Mouse (Mus musculus): ENCODE measurements around the gene Il4i1.
A peak's percentile ranks its signal among the peaks of the same experiment; 100 is the strongest.

Gene Il4i1

GRCm38 (mm10) chr7:44849416-44850111 is 33.4 kb downstream of the Il4i1 start:
- DNase-seq = peak; percentile 87

DNA sequence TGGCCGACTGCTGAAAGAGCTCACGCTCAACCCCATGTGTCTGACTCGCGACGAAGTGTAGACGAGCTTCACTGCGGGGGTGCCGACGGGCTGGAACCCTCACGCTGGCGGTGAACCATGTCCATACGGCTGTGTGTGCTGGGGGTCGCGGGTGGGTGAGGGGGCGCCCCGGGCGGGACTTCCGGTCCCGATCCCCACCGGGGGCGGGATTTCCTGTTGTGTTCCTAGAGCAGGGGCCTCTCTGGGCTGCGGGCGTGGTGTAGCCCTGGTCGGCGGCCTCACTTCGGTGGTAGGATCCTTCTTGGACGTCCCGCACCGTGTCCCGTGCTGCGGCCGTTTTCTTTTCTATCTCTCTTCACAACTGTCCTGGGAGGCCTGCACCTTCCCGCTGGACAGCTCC is 34.0 kb downstream of the Il4i1 start:
- peak; percentile 69 to 76 for DNase-seq

- no peak for DNase-seq
These were observed 34.8 kb downstream of the Il4i1 start for GRCm38 (mm10) chr7:44850789-44851624.

DNA sequence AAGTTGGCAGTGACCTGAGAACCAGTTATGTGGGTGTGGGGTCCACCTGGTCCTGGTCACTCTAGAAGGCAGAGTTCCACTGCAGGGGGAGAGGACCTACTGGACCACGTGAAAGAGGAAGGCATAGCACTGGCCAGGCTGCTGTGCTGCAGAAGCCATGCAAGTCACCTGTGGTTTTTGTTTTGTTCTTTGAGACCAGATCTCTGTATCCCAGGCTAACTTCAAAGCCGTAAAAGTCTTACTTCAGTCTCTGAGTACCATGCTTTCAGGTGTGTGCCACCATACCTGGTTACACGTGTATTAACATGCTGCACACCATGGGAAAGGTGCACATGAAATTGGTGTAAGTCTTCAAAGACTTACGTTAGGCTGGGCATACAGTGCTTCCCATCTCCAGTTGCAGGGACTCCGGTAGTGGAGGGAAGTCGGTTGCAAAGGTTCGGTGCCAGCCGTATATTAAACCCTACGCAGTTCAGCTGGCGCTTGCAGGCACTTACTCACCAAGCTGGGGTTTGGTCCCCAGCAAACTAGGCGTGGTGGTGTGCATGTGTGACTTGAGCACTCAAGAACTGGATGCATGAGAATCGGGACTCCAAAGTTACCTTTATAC is 35.5 kb downstream of the Il4i1 start:
- no peak for DNase-seq

DNA sequence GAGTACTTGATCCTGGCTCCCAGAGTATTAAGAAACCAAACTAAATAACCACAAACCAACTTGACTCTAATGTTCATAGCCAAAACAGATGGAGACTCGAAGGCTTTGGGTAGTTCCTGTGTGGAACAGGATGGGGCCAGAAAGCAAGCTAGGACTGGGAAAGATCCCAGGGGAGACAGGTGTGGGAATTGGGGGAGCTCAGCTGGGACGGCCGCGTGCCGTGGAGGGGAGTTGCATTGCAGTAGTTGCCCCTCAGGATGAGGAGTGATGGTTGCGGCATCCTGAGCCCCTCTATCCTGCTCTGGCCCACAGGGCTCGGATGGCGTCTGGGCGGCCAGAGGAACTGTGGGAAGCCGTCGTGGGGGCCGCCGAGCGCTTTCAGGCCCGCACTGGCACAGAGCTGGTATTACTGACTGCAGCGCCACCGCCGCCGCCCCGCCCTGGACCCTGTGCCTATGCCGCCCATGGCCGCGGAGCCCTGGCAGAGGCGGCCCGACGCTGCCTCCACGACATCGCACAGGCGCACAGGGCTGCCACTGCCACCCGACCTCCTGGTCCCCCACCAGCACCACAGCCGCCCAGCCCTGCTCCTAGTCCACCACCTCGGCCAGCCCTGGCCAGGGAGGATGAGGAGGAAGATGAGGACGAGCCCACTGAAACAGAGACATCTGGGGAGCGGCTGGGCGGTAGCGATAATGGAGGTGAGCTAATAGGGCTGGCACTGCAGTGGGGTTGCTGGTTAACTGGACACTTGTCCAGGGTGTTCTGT is 36.3 kb downstream of the Il4i1 start:
- no peak for DNase-seq

GRCm38 (mm10) chr7:44853065-44853464 is 36.9 kb downstream of the Il4i1 start:
- no peak for DNase-seq

DNA sequence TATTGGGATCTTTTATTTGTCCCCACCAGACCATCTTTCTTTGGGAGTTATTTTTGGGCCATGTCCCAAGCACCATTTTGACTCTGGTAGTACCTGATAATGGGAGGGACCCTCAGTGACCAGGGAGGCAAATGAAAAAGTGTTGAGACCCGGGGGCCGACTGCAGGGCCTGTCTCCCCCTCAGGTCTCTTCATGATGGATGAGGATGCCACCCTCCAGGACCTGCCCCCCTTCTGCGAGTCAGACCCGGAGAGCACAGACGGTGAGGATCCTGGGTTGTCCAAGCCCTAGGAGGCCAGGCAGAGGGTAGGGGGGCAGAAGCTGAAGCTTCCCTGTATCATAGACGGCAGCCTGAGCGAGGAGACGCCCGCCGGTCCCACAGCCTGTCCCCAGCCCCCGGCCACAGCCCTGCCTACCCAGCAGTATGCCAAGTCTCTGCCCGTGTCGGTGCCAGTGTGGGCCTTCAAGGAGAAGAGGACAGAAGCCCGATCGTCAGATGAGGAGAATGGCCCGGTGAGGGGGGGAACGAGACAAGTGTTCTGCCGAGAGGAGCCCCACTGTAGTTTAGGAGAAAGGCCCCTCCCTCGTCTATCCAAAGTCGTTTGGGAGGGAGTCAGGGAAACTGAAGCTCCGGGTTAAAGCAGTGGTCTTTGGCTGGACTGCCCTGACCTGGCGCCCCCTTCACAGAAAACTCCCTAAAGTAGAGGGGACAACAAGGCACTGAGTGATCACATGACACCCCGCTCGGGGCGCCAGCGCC is 37.6 kb downstream of the Il4i1 start:
- no peak for DNase-seq

DNA sequence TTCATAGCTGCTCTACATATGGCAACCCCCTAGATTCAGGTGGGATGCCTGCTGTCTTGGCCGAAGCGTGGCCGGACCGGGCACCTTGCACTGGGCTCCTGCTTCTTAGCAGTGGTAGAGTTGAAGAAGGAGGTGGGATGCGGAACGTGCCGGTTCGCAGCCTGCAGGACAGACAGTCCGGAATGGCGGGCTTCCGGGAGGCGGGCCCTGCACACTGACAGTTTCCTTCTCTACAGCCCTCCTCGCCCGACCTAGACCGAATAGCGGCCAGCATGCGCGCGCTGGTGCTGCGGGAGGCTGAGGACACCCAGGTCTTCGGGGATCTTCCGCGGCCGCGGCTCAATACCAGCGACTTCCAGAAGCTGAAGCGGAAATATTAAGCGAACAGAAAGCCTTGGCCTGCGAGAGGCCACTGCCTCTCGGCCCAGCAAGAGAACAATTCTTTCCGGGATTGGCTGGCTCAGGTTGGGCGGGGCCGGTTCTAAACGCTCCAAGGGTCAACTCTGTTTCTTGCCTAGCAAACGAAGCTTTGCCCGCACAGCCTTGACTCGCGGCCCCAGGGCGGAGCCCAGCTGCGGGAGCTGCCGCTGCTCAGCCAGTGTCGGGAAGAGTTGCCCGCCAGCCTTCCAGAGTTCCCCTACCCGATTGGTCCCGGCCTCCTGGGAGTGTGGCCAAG is 38.3 kb downstream of the Il4i1 start:
- DNase-seq = peak; percentile 80 to 81

- no peak for DNase-seq
These were observed 38.8 kb downstream of the Il4i1 start for GRCm38 (mm10) chr7:44855036-44855435.

DNA sequence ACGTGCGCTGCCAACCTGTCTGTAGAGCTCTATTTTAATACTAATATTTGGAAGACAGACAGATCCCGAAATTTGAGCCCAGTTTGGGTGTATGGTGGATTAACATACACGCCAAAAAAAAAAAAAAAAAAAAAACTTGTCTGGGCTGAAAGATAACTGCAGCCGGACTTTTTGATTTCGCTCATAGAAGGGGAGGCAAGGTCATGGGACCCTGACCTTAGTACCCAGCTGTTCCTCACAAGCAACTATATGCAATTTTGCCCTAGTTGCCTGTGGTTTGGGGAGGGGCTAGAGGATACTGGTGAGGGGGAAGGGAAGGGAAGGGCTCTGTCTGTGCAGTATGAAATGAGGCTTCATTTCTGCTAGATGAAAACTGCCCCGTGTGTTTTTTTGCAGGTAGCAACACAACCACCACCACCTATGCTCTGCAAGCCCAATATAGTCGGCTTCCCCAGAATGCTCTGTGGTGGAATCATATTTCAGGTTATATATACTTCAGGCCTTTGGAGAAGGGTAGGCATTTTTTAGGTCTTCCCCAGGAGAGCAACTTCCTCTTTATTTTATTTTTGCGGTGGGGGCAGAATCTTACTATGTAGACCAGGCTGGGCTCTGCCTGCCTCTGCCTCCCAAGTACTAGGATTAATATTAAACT is 40.2 kb downstream of the Il4i1 start:
- no peak for DNase-seq

GRCm38 (mm10) chr7:44857042-44857552 is 40.9 kb downstream of the Il4i1 start, which contains the start of gene Pnkp:
Gene Pnkp, plus strand, starts transcription at chr7:44857139.
- DNase-seq = peak; percentile 82 to 86

GRCm38 (mm10) chr7:44857905-44858304 is 41.7 kb downstream of the Il4i1 start:
- no peak for DNase-seq

- no peak for DNase-seq
These were observed 43.7 kb downstream of the Il4i1 start for GRCm38 (mm10) chr7:44859896-44860295.

GRCm38 (mm10) chr7:44860576-44861428 is 44.6 kb downstream of the Il4i1 start:
- peak; percentile 68 to 72 for DNase-seq

DNA sequence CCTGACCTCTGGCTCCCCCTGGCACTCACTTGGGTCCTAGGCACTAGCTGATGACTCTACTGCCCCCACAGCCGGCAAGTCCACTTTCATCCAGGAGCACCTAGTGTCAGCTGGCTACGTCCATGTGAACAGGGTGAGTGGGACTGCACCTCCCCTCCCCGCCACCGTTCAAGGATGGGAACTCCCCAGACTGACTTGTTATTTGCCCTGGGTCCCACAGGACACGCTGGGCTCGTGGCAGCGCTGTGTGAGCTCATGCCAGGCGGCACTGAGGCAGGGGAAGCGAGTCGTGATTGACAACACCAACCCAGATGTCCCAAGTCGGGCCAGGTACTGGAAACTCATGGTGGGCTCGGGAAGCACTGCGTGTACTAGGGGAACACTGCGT is 45.2 kb downstream of the Il4i1 start:
- DNase-seq = no peak

GRCm38 (mm10) chr7:44862434-44862833 is 46.2 kb downstream of the Il4i1 start:
- DNase-seq = no peak

- no peak for DNase-seq
These were observed 47.0 kb downstream of the Il4i1 start for GRCm38 (mm10) chr7:44863210-44863609.

DNA sequence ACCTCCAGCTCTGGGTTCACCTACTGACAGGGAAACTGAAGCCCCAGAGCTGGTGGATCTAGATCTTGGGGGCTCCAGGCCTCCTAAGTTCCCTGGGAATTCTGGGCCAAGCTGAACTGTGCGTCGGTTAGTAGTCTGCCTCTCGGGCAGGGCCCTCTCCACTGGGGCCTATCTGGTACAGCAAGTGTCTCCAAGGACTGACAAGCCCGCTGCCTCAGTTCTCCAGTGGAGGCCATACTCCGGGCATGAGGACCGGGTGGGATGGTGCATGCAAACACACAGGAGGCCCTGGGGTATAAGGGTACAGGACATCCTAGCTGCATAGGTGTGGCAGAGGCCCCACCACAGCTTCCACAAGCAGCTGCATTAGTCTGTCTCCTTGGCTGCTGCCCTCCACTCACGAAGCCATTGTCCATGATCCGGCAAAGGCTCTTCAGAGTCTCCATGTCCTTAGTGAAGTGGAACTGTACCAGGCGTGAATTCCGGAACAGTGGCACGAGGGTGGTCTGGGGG is 47.9 kb downstream of the Il4i1 start:
- no peak for DNase-seq
